Mouse (Mus musculus): ENCODE measurements at regions not wholly inside any gene's neighbourhood (a gene's known extent, or its start where the extent isn't known, plus 50 kb on each side); places are given as distances from the start of the nearest gene placed in this dataset.

GRCm38 (mm10) chr1:35836552-35836951 is 231.6 kb upstream of the Hs6st1 start:
- DNase-seq (ENCODE audit: low spot score): no peak

DNA sequence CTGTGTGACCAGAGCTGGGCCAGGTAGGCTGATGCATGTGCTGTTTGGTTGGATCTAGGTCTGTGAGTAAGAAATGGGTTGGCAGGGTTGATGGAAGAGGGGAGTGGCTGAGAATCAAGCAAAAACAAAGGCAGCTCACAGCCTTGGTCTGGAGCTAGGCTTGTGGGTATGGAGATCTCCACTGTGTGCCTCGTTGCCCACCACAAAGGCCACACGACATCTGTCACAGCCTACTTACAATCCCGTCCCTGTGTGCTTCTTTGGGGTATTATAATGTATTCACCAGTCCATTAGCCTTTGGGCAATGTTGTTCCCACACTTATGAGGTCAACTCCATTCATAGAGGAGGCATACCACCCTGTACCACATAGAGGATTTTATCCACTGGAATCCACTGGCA is 229.6 kb upstream of the Hs6st1 start:
- no peak for DNase-seq (ENCODE audit: low spot score)

GRCm38 (mm10) chr1:35839446-35839845 is 228.8 kb upstream of the Hs6st1 start:
- peak; percentile 50 for DNase-seq (ENCODE audit: low spot score)

DNA sequence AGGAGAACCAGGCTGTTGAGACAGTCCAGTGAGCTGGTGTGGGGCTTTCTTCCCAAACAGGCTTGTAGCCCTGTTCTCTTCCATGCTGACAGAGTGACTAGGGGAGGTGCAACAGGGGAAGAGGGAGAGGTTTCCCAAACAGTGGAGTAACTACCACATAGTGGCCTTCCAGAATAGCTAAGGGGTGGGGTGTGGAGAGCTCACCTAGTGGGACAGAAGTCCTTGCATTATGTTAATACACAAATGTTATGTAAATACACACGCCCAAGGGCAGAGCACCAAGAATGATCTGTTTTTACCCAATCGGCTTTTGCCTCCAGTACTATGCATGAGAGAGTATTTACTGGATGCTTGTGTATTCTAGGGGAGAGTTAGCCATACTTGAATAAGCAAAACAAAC is 226.6 kb upstream of the Hs6st1 start:
- no peak for DNase-seq (ENCODE audit: low spot score)

DNA sequence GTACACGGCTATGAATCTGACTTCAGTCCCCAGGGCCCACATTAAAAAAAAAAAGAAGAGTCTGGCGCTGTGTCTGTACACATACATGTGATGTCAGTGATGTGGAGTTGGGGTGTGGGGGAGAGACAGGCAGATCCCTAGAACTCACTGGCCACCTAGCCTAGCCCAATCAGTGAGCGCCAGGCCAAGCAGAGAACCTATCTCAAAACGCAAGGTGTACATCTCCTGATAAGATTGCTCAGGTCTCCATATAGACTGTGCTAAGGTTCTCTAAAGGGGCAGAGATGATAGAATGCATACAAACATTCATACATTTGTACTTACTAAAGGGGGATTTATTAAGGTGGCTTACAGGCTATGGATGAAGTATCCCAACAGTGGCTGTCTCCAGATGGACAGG is 225.5 kb upstream of the Hs6st1 start:
- DNase-seq (ENCODE audit: low spot score): no peak

- no peak for DNase-seq (ENCODE audit: low spot score)
Observed at GRCm38 (mm10) chr1:35843566-35843965, 224.6 kb upstream of the Hs6st1 start.

DNA sequence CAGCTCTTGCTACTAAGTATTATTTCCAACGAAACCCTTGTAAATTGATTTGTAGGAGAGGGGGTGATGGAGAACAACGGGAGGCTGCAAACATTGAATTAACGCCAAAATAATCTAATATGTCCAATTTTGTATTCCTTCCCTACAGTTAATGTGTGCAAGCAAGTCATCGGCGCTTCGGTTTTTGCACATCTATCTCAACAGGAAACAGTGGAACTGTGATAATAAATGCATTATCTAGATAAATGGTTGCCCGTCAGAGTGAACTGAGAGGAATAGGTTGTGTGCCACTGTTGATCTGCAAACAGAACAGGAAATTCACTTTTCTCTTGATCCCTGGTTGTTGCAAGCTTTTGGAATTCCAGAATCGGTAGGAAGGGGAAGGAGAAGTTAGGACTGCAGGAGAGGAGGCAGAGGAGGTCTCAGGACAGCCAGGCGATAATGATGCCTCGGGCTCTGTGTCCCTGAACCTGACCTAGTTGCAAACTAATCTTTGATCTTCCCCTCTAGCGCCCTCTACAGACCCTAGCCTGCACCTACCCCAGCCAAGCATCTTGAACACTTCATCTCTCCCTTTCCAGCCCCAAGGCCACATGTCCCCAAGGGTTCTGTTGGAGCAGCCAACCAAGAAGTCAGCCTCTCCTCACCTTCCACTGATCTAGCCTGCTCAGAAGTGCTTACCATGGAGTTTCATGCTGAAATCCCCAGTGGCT is 221.8 kb upstream of the Hs6st1 start:
- DNase-seq (ENCODE audit: low spot score): no peak

DNA sequence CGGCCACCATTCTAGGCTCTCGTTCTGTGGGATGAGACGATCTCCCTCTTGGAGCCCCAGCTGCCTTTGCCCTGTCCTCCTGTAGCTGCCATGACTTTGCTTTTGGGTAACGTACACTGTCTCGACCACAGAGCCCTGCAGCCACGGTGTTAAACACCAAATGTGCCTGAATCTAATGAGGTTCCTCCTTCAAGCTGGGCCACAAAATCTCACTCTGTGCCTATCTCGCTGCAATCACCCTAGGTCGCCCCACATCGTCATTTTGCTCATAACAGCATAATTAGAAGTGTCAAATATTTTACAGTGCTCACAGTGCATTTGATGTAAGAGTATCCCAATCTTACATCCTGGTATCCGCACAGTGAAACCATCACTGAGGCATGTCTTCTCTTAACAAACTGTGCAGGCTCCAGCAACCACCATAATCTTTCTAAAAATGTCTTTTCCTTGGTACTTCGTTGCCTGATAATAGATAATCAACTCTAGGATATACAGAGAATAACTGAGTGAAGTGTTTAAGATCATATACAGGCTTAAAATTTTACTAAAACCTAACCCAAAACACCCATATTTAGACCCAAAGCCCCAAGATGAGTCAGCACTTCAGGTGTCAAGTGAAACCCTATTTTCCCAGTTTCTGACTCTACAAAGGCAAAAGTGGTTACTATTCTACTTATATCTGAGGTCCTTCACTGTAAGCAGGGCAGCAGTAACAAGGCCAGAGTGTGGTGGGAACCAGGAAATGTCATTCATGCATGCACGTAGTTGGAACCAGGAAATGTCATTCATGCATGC is 219.8 kb upstream of the Hs6st1 start:
- DNase-seq (ENCODE audit: low spot score): no peak

DNA sequence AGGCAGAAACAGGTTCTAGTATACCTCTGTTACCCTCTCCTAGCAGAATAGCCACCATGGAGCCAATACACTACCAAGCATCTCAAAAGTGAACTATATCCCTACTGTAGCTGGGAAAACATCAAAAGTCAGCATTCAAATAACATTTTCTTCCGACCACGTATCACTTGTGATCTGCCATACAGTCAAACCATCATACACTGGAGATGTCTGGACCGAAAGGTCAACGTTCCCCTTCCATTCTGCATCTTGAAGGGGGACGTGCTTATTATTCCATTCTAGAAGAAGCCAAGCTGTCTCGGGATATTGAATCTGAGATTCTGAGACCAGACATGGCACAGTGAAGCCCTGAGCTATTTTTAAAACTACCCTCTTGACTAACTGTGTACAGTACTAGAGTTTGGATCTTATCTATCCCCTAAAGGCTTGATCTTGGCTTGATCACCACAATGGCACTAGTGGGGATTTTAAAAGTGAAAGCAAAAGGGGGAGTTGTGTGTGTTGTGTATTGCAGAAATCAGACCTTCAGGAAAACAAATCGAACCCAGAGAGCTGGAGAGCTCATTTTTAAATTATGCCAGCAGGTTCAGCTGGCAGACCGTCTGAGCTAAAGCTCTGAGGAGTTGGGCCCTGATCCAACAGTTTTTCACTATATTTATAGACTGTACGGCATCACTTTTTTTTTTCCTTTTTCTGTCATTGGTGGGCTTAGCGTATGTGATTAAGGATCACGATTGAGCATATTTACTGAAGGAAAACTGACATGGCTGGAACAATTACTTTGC is 218.6 kb upstream of the Hs6st1 start:
- DNase-seq (ENCODE audit: low spot score): no peak

DNA sequence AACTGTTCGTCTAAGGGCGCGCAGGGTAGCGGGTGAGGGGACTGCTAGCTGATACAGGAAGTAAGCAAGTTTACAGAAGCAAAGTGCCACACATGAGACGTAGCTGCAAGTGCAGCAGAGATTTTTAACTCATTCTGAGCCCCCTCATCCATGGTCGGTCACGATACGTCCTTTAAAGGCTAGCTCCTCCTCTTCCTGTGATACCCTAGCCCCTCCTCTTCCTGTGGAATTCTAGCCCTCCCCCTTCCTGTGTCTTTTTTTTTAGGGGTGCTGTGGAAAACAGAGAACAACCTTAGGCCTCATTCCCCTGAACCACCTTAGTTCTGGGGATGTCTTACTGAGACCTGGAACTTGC is 218.0 kb upstream of the Hs6st1 start:
- peak; percentile 18 for DNase-seq (ENCODE audit: low spot score)

GRCm38 (mm10) chr1:35850566-35851085 is 217.6 kb upstream of the Hs6st1 start:
- DNase-seq (ENCODE audit: low spot score): no peak

- DNase-seq (ENCODE audit: low spot score): no peak
Observed at GRCm38 (mm10) chr1:35851681-35852409, 216.4 kb upstream of the Hs6st1 start.

- no peak for DNase-seq (ENCODE audit: low spot score)
Observed at GRCm38 (mm10) chr1:35853018-35853417, 215.2 kb upstream of the Hs6st1 start.

GRCm38 (mm10) chr1:35855650-35856049 is 212.6 kb upstream of the Hs6st1 start:
- DNase-seq (ENCODE audit: low spot score): no peak

DNA sequence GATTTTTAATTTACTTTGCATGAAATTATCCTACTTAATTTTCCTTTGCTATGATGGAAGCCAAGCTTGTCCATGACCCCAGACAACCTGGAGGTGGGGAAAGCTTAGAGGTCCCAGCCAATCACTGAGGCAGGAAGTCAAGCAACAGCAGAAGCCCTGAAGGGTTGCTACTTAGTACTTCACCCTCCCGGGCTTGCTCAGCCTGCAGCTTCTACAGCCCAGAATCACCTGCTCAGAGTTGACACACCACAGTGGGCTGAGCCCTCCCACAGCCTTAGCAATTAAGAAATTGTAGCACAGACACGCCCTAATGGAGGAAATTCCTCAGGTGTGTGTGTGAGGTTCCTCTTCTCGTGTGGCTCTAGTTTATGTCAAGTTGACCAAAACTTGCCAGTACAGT is 209.9 kb upstream of the Hs6st1 start:
- no peak for DNase-seq (ENCODE audit: low spot score)

GRCm38 (mm10) chr1:35860779-35861178 is 207.4 kb upstream of the Hs6st1 start:
- no peak for DNase-seq (ENCODE audit: low spot score)

DNA sequence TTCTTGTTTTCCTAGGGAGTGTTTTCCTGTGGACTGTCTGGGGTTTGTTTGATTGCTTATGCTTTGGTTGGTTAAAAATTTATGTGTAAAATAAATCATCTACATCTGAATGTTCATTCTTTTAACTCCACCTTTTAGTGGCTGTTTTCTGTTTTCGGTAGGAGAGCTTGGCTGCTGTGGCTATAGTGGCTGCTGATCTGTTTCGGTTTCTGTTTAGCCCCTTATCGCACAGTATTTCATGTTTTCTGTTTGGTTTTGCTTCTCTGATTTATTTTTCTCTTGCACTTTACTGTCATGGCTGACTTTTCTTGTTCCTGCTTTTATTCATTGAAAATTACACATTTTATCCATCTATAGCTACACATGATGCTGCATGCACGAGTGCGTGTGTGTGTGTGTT is 206.0 kb upstream of the Hs6st1 start:
- DNase-seq (ENCODE audit: low spot score): no peak

DNA sequence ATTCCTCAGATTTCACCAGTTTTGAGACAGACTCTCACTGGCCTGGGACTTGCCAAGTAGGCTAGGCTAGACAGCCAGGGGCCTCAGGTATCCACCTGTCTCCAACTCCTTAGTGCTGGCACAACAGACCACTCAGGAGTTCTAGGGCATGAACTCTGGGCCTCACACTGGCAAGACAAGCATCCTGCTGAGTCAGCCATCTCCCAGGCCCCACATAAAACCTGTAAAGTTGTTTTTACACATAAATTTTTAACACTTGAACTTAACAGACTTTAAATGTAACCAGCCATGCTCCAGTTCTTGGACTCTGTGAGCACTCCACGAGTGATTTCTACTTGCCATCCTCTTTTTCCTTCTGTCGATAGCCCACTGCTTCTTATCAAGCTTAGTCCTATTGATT is 205.5 kb upstream of the Hs6st1 start:
- DNase-seq (ENCODE audit: low spot score): no peak

GRCm38 (mm10) chr1:35864246-35864645 is 204.0 kb upstream of the Hs6st1 start:
- DNase-seq (ENCODE audit: low spot score): no peak

DNA sequence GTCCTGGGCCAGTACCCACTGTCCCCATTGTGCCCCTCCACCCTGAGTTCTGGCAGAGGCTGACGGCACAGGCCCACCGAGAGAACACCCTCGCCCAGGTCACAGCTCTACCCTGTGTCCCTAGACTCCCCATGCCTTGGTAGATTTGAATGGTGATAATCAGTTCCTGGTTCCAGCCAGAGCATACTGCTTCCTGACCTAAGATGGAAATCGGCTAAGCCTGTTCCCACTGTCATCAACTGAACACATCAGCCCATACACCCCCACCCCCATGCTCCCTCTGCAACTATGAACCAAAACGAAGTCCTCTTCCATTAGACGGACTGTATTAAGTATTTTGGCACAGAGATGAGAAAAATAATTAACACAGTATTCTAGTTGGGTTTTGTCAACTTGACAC is 202.9 kb upstream of the Hs6st1 start:
- DNase-seq (ENCODE audit: low spot score): no peak

GRCm38 (mm10) chr1:35866643-35867042 is 201.6 kb upstream of the Hs6st1 start:
- DNase-seq (ENCODE audit: low spot score): no peak

Data from lung, postnatal 25 days (tissue).